Mouse (Mus musculus): ENCODE measurements at regions not wholly inside any gene's neighbourhood (a gene's known extent, or its start where the extent isn't known, plus 50 kb on each side); places are given as distances from the start of the nearest gene placed in this dataset.

DNA sequence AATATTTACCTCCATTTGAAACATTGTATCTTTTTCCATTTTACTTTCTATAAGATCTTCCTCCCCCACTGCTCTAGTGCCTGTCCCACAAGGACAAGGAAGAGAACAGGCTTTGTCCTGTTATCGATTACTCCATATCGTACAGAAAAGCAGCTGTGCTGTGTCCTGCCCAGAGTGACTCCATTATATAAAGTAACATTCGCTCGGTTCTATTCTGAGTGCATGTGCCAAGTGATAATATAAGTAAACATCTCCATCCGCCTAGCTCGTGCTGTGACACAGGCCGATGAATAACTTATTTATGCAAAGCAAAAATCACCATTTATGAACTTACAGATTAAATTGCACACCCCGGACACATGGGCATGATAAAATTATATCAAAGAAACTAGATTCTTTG, 64.8 kb upstream of the Myo10 start:
- TF ChIP-seq CTCF (IDR thresholded peaks at IDR 0.05; ENCODE audit: borderline replicate concordance, control insufficient read depth, extremely low read depth, insufficient read depth, low read length, poor library complexity) (no peak), POLR2A (IDR thresholded peaks at IDR 0.05; ENCODE audit: control insufficient read depth, extremely low read depth, insufficient read depth, low read length, poor library complexity) (no peak)

All from thymus, adult 2 months (tissue).